Mouse (Mus musculus): ENCODE measurements around the gene Rragc.

DNA sequence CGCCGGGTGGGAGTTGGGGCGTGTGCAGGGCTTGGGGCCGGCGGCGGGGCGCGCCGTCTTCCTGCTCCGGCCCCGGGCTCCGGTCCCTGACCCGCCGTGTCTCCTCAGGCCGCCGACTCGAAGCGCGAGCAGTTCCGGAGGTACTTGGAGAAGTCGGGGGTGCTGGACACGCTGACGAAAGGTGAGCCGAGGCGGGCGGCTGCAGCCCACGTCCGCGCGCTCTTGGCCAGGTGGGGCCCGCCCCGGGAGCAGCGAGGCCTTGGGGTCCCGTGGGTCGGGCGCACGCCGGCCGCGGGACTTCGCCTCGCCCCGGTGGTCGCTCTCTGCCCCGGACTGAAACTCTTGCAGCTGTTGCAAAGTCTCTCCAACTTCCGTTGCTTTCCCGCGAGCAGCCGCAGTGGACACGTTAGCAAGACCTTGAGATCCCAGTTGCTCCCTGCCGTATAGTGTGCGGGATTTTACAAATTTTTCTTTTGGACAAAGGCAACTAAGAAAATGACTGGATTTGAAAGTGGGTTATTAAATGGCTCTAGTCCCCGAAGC is 12.0 kb upstream of the Rragc start:
- TF ChIP-seq GATA1 (IDR thresholded peaks at IDR 0.05; ENCODE audit: low read length) (no peak), TAL1 (IDR thresholded peaks at IDR 0.05; ENCODE audit: low read length) (no peak)

Measured in erythroblast, embryonic 14.5 days (primary cell).